Mouse (Mus musculus) kidney, adult 2 months (tissue): ENCODE measurements around the gene Napa. TPM values are rescaled to one million over a fixed set of nuclear protein-coding genes. Genes with fewer than 3 reads are reported as not detected.

ENCODE experiments used
- DNase-seq: peaks from one replicate; pipeline ENCODE4 v3.0.0; 2021
- H3K27ac ChIP-seq: fragments of 200-500 bp; 2 replicates; pipeline ENCODE4 v1.5.1; 2012; ENCODE audit warnings: low read depth, low read length, control low read depth, inconsistent platforms; ENCODE audit not compliant: insufficient read depth
- H3K27me3 ChIP-seq: fragments of 200-500 bp; replicated peaks from 2 replicates; pipeline ENCODE4 v1.6.1; 2012; ENCODE audit warnings: mild to moderate bottlenecking, moderate library complexity, low read length, inconsistent platforms; ENCODE audit not compliant: control insufficient read depth, insufficient read depth
- H3K36me3 ChIP-seq: fragments of 200-500 bp; 2 replicates; pipeline ENCODE4 v1.6.1; 2012; ENCODE audit warnings: mild to moderate bottlenecking, moderate library complexity, low read length, inconsistent platforms; ENCODE audit not compliant: control insufficient read depth, insufficient read depth
- H3K4me1 ChIP-seq: fragments of 200-500 bp; 2 replicates; pipeline ENCODE4 v1.6.1; 2011; ENCODE audit warnings: low read length; ENCODE audit not compliant: control insufficient read depth, insufficient read depth
- H3K4me3 ChIP-seq: fragments of 200-500 bp; 2 replicates; pipeline ENCODE4 v1.5.1; 2011; ENCODE audit warnings: mild to moderate bottlenecking, low read depth, low read length, control low read depth; ENCODE audit not compliant: insufficient read depth
- CTCF ChIP-seq: fragments of 200-500 bp; conservative IDR thresholded peaks from 2 replicates; pipeline ENCODE4 v1.5.1; 2011; ENCODE audit warnings: low read depth, mild to moderate bottlenecking, control low read depth, low read length, moderate library complexity, mixed read lengths; ENCODE audit not compliant: insufficient read depth, insufficient read length
- POLR2A ChIP-seq: fragments of 200-500 bp; IDR thresholded peaks from one replicate; pipeline ENCODE4 v1.6.1; 2011; ENCODE audit warnings: low read depth, low read length, control low read depth
- WGBS: fragments of 180-500 bp; shearing (Covaris S2); methylation state at CpG from one replicate; pipeline ENCODE4 v1.1.7; 2018; 5-methylcytosine and 5-hydroxymethylcytosine counted together
- polyA plus RNA-seq: library from polyadenylated mRNA; depleted of rRNA; stranded (reverse); fragments of >200 nt; gene quantifications from 2 replicates; pipeline ENCODE4 v1.2.3, GENCODE M21; 2012

Gene Napa
- polyA plus RNA-seq, 1 experiment: 177 TPM

DNA sequence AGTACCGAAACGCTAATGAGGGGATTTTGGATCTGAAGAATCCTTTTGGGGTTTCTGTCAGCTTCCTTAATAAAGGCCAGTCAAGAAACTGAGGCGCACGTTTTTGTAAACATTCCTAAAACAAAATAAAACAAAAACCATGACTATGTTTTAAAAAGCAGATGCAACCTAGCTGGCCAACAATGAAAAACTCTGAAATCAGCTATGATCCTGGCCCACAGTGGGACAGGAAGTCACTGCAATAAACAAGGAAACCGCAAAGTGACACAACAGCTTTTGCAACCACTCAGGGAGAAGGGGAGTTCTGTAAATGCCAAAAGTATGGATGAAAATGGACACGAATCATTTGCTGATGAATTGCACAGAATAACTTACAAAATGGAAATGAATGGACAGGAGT is 45.2 kb upstream of the Napa start:
- no peak overlapping the region for H3K4me3 ChIP-seq
- 7% methylated on average over 6 of the region's 6 CpGs for WGBS
- no peak overlapping the region; the same call in 1 of the 2 replicates for H3K27ac ChIP-seq
- H3K27me3 ChIP-seq: no peaks in the 10 kb centered on the region
- no peaks in the 10 kb centered on the region for H3K36me3 ChIP-seq
- DNase-seq: no peak
- TF ChIP-seq CTCF (no peak), POLR2A (no peak)
- H3K4me1 ChIP-seq: peaks cover 12% of the 10 kb centered on the region; the same call in 1 of the 2 replicates

DNA sequence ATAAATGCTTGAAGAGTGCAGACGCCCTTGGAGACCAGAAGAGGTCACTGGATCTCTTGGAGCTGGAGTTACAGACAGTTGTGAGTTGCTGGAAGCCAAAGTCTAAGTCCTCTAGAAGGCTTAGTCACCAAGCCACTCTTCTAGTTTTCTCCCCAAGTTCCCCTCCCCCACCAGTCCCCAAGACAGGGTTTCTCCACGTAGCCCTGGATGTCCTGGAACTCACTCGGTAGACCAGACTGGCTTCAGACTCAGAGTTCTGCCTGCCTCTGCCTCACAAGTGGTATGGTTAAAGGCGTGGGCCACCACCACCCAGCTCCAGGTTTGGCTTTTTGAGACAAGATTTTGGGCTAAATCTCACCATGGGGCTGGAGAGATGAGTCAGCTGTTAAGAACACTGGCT is 43.3 kb upstream of the Napa start:
- no peaks in the 10 kb centered on the region for H3K27me3 ChIP-seq
- peaks cover 2% of the 10 kb centered on the region; the same call in 1 of the 2 replicates for H3K4me1 ChIP-seq
- no peak overlapping the region for H3K27ac ChIP-seq
- WGBS: 71% methylated on average over 4 of the region's 4 CpGs
- TF ChIP-seq CTCF: no peak
- no peak for TF ChIP-seq POLR2A
- no peak overlapping the region for H3K4me3 ChIP-seq
- no peaks in the 10 kb centered on the region for H3K36me3 ChIP-seq
- no peak for DNase-seq

- TF ChIP-seq POLR2A (no peak), CTCF (no peak)
These were observed 42.6 kb upstream of the Napa start for GRCm38 (mm10) chr7:16055665-16056064.

DNA sequence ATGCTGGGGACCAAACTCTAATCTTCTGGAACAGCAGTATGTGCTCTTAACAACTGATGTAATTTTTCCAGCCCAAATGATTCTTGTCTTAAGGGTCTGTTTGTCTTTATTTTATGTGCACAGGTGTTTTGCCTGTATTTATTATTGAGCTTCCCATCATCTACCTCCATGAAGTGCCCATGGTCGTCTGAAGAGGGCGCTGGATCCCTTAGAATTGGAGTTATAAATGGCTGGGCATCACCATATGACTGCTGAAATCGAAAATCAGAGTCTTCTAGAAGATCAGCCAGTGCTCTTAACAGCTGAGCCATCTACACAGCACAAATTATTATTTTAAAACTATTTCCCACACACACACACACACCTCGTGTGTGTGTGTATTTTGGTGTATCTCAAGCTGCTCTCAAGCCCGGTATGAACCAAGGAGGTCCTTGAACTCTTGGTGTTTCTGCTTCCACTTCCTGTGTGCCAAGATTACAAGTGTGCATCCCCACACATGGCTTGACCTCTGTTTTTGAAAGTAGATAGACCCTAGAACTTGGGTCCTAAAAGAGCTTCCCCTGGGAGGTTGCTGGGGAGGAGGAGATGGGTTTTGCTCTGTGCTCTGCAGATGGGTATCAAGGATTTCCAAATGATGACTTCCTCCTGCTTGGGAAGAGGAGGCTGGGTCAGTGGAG is 41.7 kb upstream of the Napa start:
- no peak overlapping the region for H3K27ac ChIP-seq
- H3K4me3 ChIP-seq: no peak overlapping the region
- H3K4me1 ChIP-seq: no peaks in the 10 kb centered on the region; the same call in 1 of the 2 replicates
- H3K27me3 ChIP-seq: no peaks in the 10 kb centered on the region
- no peaks in the 10 kb centered on the region for H3K36me3 ChIP-seq
- peak; percentile 33 for DNase-seq
- WGBS: 19% methylated on average over 5 of the region's 5 CpGs
- TF ChIP-seq POLR2A (no peak), CTCF (peak; percentile 47; the same call in 1 of the 2 replicates)

More at GRCm38 (mm10) chr7:16055665-16056064, 42.6 kb upstream of the Napa start:
- H3K36me3 ChIP-seq: no peaks in the 10 kb centered on the region
- no peak overlapping the region for H3K4me3 ChIP-seq
- no peaks in the 10 kb centered on the region; the same call in 1 of the 2 replicates for H3K4me1 ChIP-seq
- H3K27ac ChIP-seq: no peak overlapping the region
- 81% methylated on average over 6 of the region's 6 CpGs for WGBS
- no peak for DNase-seq
- no peaks in the 10 kb centered on the region for H3K27me3 ChIP-seq

DNA sequence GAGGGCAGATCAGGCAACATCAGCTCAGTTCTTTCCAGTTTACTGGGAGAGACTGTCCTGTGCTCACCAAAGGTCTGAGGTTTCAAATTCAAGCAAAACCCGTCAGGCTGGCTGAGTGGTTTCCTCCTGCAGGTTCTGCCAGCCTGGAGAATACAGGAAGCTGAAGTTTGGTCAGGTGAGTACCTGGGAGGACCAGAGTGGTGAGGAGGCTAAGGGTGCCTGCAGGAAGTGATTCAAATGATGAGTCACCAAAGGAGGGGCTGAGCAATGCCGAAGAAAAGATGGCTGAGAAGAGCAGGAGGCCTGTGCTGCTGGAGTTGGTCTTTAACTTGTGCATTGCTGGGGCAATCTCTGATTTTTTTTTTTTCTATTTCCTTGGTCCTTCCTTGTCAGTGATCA is 41.1 kb upstream of the Napa start:
- Histone ChIP-seq H3K27ac (no peak overlapping the region), H3K4me3 (no peak overlapping the region), H3K27me3 (no peaks in the 10 kb centered on the region; the same call in 1 of the 2 replicates), H3K36me3 (no peaks in the 10 kb centered on the region), H3K4me1 (no peaks in the 10 kb centered on the region)
- no peak for DNase-seq
- WGBS: 54% methylated on average over 2 of the region's 2 CpGs
- no peak for TF ChIP-seq POLR2A
- TF ChIP-seq CTCF: no peak

DNA sequence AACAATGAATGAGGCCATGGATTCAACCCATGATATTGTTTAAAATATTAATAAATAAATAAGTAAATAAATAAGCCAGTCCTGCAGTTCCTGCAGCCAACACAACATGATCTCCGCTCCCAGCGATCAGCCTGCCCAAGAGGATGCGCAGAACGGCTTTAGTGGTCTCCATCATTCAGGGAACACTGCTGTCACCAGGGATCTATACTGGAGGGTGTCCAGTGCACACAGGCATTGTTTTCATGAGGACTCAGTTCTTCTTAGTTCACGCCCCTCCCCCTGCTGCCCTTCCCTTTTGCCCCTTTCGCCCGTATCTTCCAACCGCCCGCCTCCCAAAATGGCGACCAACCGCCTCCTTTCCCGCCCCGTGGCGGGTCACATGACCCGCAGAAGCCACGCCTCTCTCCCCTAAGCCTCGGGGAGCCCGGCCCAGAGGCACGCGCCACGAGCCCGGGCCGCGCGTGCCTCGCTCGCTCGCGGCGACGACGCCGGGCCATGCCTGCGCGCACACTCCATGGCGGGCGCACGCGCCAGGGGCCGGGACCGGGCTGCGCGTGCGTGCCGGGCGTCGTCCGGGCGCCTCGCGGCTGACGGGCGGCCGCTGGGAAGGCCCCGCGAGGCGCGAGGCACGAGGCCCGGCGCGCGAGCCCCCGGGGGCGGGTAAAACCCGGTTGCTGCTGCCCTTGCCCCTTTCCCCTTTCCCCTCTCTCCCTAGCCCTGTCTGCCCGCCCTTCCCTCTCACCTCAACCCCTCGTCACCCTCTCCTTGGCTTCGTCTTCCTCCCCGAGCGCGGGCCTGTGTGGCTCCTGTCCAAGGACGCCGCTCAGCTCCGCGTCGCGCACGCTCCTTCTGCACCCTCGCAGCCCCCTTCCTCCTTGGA is 36.8 kb upstream of the Napa start, which contains the start of gene Zfp541:
Gene Zfp541, plus strand, starts transcription at position 596 of the 880 bp plus-strand sequence.
- DNase-seq: no peak

DNA sequence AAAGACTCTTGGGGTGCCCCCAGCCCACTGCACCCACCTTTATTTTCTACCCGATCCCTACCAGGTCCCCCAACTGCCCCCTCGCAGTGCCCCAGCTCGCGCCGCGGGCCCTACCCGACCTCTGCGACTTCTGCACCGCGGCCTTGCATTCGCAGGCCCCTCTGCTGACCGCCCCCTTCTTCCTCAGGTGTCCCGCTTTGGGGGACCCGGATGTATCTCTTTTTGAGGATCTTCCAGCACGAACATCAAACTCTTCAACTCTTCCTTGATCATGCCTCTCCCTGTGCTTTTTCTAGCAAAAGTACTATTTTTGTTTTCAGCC is 36.2 kb upstream of the Napa start:
- Histone ChIP-seq H3K4me3 (no peak overlapping the region), H3K4me1 (no peaks in the 10 kb centered on the region), H3K27me3 (no peaks in the 10 kb centered on the region; the same call in 1 of the 2 replicates), H3K36me3 (no peaks in the 10 kb centered on the region), H3K27ac (no peak overlapping the region)
- no peak for TF ChIP-seq POLR2A
- no peak for TF ChIP-seq CTCF
- 79% methylated on average over 15 of the region's 15 CpGs for WGBS
- DNase-seq: no peak

More for the DNA sequence above, 36.8 kb upstream of the Napa start, which contains the start of gene Zfp541:
- Histone ChIP-seq H3K4me1 (no peaks in the 10 kb centered on the region), H3K27me3 (no peaks in the 10 kb centered on the region; the same call in 1 of the 2 replicates), H3K27ac (no peak within 1 kb of the TSS), H3K36me3 (no peaks in the 10 kb centered on the region), H3K4me3 (no peak within 1 kb of the TSS)
- TF ChIP-seq CTCF (no peak), POLR2A (no peak)
- WGBS: 64% methylated on average over 80 of the region's 80 CpGs
